Mouse (Mus musculus): ENCODE data around the gene Sdha.

The Sdha gene

GRCm38 (mm10) chr13:74349566-74350434 lies at the start of gene Sdha, which contains the start of gene Ccdc127:
TSS of gene Sdha (minus strand) at chr13:74350280.
TSS of gene Ccdc127 (plus strand) at chr13:74350309.
- peak; percentile 98 for ATAC-seq (ENCODE audit: insufficient number of reproducible peaks, low FRiP score, low TSS enrichment)

DNA sequence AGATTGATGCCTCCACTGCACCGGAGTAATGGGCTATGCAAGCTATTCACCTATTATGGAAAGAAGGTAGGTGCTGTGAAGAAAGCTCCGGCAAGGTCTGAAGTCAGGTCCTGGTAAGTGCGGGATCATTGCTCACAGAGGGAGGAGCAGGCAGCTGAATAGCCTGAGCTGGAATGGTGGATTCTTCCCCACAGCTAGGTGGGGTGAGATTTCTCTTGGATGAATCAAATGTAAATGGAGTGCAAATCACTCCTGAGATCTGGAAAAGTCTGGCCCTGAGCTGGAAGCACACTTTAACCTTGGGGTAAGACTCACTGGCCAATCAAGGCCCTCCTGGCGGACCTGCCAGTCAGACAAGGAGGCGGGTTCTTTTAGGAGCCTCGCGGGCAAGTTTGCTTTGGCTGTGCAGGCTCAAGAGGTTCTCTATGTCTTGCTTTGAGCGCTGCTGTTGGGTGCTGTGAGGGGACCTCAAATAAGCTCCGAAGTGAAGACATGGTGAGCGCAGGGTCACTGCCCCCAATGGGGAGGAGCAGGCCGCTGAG lies 49.3 kb upstream of the Sdha start, which contains the start of gene Ftl1-ps1:
Gene Ftl1-ps1 (plus strand): TSS at position 397 of the 542 bp plus-strand sequence.
- ATAC-seq (ENCODE audit: insufficient number of reproducible peaks, low FRiP score, low TSS enrichment): no peak

GRCm38 (mm10) chr13:74391156-74391555 lies 41.1 kb upstream of the Sdha start:
- ATAC-seq (ENCODE audit: insufficient number of reproducible peaks, low FRiP score, low TSS enrichment): no peak

- ATAC-seq (ENCODE audit: insufficient number of reproducible peaks, low FRiP score, low TSS enrichment): peak; percentile 96
Observed at GRCm38 (mm10) chr13:74390371-74390990, 40.4 kb upstream of the Sdha start, which contains the start of gene Zfp72. TSS of gene Zfp72 (minus strand) at chr13:74390836.

GRCm38 (mm10) chr13:74389730-74390129 lies 39.6 kb upstream of the Sdha start:
- ATAC-seq (ENCODE audit: insufficient number of reproducible peaks, low FRiP score, low TSS enrichment): no peak

DNA sequence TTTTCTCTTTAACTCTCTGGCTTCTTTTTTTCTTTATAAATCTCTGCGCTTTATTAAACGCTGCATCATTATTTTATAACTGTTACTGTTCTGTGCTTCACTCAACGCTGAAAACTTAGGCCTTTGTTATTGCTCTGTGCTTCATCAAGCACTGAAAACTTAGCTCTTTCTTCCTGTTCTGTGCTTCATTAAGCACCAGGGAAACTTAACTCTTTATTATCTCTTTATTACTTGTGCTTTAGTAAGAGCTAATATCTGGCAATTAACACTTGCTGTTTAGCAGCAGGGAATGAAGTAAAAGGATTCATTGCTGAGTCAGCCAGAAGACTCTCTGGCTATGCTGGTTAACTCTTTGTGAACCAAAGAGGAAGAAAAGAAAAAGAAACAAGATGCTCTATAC lies 32.2 kb upstream of the Sdha start:
- ATAC-seq (ENCODE audit: insufficient number of reproducible peaks, low FRiP score, low TSS enrichment): no peak

DNA sequence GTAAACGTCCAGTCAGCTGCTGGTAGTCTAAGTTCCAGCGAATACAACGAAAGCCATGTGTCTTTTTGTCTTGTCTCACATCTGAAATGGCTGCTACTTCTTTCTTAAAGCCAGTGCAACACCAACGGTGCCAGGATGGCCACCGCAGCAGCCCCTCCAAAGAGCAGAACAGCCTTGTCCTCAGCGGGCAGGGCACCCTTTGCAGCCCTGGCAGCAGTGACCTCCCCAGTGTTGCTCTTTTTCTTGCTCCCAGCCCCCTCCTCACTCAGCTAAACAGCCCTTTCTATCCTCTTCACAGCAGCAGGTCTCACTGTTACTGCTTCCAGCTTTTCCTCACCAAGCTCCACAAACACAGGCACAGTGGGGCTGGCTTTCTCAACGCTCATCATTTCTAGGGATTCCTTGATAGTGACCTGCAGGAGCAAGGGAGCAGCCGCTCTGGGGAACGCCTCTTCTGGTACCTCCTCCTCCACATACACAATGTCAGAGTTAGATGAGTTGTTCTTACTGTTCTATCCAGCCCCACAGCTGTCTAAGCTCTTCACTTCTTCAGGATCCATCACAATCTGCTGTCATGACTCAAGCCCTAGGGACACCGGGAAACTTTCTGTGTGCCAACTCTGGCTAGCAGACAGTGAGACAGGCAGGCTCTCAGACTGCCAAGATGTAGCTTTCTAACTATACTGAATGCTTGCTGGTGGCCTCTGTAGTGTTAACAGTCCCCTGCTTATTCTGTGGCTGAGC lies 31.6 kb upstream of the Sdha start:
- no peak; the same call in 1 of the 2 replicates for ATAC-seq (ENCODE audit: insufficient number of reproducible peaks, low FRiP score, low TSS enrichment)

- peak; percentile 50 for ATAC-seq (ENCODE audit: insufficient number of reproducible peaks, low FRiP score, low TSS enrichment)
Observed at GRCm38 (mm10) chr13:74363859-74364235, 13.8 kb upstream of the Sdha start, which contains the start of gene Lrrc14b. TSS of gene Lrrc14b (minus strand) at chr13:74364005.

GRCm38 (mm10) chr13:74363176-74363858 lies 13.2 kb upstream of the Sdha start:
- 0 out of 2 replicates have a peak, but pooled peaks have one; percentile 21 for ATAC-seq (ENCODE audit: insufficient number of reproducible peaks, low FRiP score, low TSS enrichment)

DNA sequence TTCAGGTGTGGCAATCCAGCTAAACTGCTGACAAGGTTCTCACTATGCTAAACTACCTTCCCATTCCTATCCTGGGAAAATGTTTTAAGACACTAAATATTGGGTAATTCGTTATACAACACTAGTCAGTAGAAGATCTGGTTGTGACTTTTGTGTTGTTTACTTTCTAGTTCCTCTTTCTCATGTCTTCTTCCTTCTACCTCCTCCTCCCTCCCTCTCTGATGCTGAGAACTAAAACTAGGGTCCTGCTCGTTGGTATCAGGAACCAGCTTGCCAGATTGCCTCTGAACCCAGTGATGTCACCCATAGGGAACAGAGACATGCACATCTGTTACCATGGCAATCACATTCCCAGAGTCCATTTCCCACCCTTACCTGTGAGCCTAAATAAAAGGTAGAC lies 12.1 kb upstream of the Sdha start:
- ATAC-seq (ENCODE audit: insufficient number of reproducible peaks, low FRiP score, low TSS enrichment): no peak

DNA sequence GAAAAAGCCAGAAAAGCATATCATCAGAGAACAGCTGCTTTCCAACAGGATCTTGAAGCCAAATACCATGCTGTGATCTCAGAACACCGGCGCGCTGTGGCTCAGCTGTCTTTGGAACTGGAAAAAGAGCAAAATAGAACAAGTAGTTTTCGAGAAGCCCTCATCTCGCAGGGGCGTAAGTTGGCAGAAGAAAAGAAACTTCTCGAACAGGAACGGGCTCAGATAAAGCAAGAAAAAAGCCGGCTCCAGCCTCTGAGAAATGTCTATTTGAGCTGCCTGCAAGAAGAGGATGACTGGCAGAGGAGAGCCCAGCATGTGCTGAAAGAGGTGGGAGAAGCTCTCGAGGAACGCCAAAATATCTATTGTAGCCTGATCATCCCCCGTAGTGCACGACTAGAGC lies 6.4 kb upstream of the Sdha start:
- ATAC-seq (ENCODE audit: insufficient number of reproducible peaks, low FRiP score, low TSS enrichment): no peak

GRCm38 (mm10) chr13:74350435-74350906 lies 391 bp upstream of the Sdha start:
- ATAC-seq (ENCODE audit: insufficient number of reproducible peaks, low FRiP score, low TSS enrichment): peak; percentile 42; the same call in 1 of the 2 replicates

DNA sequence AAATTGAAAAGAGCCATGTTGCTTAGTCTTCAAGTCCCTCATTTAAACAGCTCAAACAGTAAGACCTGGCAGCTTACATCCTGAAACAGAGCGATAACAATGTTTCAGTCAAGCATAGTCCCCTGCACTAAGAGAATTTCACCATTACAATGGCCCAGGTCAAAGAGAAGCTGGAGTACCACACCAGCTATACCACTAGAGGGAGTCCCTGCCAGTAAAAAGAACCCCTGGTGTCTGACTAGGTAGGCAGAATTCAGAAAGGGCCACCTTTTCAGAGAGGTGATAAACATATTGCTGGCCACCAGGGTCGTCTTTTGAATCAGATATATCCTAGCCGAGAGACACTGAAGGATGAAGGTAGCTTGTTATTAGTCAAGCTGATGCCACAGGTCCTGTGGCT lies 9.0 kb downstream of the Sdha start:
- ATAC-seq (ENCODE audit: insufficient number of reproducible peaks, low FRiP score, low TSS enrichment): peak; percentile 52; the same call in 1 of the 2 replicates

DNA sequence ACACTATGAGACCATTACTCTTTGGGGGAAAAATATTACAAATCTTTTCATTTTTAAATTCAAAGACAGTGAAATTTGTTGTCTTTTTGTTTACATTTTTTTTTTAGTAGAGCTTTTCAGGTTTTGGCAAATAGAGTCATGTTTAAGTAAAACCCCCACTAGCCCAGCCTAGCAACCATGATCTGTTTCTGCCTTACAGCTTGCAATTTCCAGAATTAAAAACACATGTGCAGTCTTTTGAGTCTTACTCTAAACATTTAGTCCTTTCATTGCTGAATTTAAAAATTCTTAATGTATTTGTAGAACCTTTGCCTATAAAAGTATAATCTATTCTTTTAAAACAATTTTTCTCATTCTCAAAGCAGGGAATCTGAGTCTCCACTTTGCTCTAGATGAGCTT lies 20.8 kb downstream of the Sdha start:
- no peak for ATAC-seq (ENCODE audit: insufficient number of reproducible peaks, low FRiP score, low TSS enrichment)

GRCm38 (mm10) chr13:74317170-74317849 lies 32.8 kb downstream of the Sdha start, which contains the start of gene Pdcd6:
TSS of gene Pdcd6 (minus strand) at chr13:74317580.
- ATAC-seq (ENCODE audit: insufficient number of reproducible peaks, low FRiP score, low TSS enrichment): peak; percentile 99

DNA sequence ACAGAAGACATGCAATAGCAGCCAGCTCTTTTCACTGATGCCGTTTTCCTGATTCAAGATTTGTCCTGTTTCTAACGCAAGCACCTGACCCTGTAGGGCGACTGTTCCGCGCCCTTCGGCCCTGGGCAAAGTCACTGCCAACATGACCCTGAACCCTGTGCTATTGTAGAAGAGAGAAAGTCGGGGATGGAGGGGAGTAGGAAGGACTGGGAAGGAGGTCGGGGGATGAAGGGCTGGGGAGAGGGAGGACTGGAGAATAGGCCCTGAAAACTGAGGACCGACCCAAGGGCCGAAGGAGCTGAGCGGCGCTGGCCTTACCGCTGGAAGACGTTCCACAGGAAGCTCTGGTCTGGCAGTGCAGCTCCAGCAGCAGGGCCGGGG lies 33.3 kb downstream of the Sdha start:
- 0 out of 2 replicates have a peak, but pooled peaks have one; percentile 15 for ATAC-seq (ENCODE audit: insufficient number of reproducible peaks, low FRiP score, low TSS enrichment)

GRCm38 (mm10) chr13:74316386-74316785 lies 33.7 kb downstream of the Sdha start:
- no peak for ATAC-seq (ENCODE audit: insufficient number of reproducible peaks, low FRiP score, low TSS enrichment)

GRCm38 (mm10) chr13:74314616-74315015 lies 35.5 kb downstream of the Sdha start:
- no peak for ATAC-seq (ENCODE audit: insufficient number of reproducible peaks, low FRiP score, low TSS enrichment)

DNA sequence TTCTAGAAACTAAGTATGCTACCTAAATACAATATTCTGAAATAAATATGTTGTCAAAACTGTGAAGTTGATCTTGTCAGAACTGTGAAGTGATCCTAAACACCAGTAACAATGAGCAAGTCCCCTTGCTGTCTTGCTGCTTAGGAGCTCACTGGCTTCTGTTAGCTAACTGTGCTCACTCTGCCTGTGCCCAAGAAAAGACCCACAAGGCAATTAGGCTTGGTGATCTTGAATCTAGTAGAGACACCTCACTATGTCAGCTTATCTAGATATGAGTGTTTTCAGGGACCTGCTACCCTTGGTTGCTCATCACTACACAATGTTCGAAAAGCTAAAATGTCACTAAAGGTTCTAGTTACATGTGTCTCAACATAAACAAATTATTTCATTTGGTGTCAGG lies 44.3 kb downstream of the Sdha start:
- ATAC-seq (ENCODE audit: insufficient number of reproducible peaks, low FRiP score, low TSS enrichment): no peak
